Mouse (Mus musculus) kidney, postnatal 4 days (tissue): Measurements from ENCODE around the gene Brwd1.
A peak's percentile ranks its signal among the peaks of the same experiment; 100 is the strongest.
"Not testable (repeated sequence)": the region's sequence is repeated elsewhere in the genome, so short reads cannot be mapped to it uniquely, and the experiment has no call there.

ENCODE experiments used
- DNase-seq, 2 experiments: peaks; one replicate each; pipeline ENCODE4 v3.0.0; 2021; ENCODE audit warnings: mixed read lengths in 2 of 2

Gene Brwd1

DNA sequence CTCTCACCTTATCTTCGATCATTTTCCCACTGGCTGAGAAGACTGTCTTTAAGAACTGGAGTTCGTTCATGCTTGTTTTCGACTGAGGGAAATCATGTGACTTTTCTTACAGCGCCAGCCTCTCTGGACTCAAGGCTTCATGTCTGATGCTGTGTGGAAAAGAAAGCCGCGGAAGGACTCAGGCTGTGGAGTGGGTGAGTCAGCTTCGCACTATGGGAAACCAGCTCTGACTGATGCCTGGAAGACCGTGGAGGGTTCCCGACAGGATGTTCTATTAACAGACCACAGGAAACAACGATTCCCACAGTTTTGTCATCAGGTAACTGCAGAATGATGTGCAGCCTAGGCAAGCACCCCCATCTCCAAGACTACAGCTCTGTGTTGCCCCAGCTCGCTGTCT, 114.9 kb downstream of the Brwd1 start:
- DNase-seq = no peak

DNA sequence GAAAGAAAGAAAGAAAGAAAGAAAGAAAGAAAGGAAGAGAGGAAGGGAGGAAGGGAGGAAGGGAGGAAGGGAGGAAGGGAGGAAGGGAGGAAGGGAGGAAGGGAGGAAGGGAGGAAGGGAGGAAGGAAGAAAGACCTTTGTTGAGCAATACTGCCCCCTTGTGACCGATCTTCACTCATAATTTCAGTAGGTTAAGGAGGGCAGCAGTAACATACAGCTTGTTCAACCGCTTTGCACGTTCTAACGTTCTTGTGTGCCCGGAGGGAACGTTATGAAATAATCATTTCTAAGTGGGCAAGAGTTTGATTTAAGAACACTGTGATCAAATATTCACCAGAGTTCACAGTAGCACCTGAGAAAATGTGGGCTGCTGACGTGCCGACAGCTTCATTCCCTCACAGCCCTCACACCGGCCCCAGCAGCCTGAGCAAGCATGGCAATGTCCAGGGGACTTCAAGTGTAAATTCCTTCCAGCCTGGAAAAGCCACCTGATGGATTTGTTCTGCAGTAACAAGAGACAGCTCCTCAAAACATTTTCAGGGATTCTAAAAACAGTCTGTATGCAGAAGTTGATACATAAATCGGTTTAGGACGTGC, 117.8 kb downstream of the Brwd1 start:
- peak; percentile 35 to 41 for DNase-seq

GRCm38 (mm10) chr16:95961484-95961883, 120.8 kb downstream of the Brwd1 start:
- not testable (repeated sequence) for DNase-seq

DNA sequence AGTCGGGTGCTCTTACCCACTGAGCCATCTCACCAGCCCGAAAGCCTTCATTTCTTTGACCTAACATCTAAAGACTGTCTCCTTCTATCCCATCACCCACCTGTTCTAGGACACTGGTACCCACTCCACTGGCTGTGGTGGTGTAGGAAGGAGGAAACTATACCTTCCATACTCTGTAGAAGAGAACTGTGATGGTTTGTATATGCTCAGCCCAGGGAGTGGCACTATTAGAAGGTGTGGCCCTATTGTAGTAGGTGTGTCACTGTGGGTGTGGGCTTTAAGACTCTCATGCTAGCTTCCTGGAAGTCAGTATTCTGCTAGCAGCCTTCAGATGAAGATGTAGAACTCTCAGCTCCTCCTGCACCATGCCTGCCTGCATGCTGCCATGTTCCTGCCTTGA, 121.6 kb downstream of the Brwd1 start:
- not testable (repeated sequence) for DNase-seq

- no peak for DNase-seq
Measured at GRCm38 (mm10) chr16:95958080-95958479, 124.2 kb downstream of the Brwd1 start.

DNA sequence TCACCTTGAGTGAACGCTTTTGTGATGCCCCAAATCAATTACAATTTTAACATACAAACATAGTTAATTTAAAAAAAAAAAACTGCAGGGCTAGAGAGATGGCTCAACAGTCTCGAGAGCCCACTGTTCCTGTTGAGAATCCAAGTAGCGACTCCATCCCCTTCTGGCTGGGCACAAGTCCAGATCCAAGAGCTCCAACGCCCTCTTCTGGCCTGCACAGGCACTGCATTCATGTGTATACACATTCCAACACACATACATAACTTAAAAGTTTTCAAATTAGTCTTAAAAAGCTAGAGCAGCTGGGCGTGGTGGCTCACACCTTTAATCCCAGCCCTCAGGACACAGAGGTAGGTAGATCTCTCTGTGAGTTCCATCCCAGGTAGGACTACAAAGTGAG, 125.7 kb downstream of the Brwd1 start:
- peak; percentile 29 to 41 for DNase-seq

DNA sequence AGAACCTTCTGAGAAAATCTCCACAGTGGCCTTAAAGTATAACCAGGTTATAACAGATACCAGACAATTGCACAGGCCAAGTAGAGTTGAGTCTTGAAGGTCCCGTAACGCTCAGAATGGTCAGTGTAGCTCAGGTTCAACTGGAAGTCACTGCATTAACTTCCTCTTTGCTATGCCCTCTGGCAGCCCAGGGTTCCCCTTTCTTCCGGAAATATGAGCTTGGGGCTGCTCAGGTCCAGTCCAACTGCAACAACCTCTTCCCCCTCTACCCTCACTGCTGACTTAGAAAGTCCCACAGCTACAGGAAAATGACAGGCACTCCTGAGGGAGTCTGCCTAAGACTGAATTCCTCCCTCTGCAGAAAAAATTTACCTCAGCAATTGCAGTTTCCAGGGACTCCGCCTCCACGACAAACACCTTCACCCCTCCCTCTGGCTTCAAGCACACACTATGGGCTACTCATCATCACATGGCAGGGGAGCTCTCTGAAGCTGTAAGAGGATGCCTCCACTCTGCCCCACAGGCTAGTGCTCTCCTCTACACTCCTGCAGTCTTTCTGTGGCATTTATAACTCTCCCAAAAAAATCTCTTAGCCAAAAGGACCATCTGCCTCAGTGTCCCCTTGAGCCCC, 126.5 kb downstream of the Brwd1 start:
- no peak for DNase-seq

DNA sequence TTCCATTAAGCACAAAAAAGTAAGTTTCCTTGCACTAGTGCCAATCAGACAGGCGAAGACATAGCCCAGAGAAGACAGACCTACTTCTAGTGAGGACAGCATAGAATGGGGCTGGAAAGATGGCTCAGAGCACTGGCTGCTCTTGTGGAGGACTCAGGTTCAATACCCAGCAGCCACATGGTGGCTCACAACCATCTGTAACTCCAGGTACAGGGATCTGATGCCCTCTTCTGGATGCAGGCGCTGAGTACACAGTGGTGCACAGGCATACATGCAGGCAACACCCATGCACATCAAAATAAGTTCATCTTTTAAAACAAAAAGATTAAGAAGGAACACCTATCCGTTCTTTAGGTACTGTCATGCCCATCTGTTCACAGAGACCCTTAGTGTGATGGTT, 128.0 kb downstream of the Brwd1 start:
- no peak for DNase-seq

GRCm38 (mm10) chr16:95953159-95953650, 129.1 kb downstream of the Brwd1 start:
- no peak for DNase-seq

DNA sequence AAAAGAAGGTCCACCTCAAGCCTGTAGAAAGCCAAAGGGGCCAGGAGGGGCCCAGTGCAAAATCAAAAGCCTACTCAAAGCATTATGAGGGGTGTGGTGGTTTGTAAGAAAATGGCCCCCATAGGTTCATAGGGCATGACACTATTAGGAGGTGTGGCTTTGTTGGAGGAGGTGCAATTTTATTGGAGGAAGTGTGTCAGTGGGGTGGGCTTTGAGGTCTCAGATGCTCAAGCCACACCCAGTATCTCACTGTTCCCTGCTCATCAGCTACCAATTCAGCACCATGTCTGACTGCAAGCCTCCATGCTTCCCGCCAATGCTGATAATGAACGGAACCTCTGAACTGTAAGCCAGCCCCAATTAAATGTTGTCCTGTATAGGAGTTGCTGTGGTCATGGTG, 130.9 kb downstream of the Brwd1 start:
- no peak for DNase-seq

DNA sequence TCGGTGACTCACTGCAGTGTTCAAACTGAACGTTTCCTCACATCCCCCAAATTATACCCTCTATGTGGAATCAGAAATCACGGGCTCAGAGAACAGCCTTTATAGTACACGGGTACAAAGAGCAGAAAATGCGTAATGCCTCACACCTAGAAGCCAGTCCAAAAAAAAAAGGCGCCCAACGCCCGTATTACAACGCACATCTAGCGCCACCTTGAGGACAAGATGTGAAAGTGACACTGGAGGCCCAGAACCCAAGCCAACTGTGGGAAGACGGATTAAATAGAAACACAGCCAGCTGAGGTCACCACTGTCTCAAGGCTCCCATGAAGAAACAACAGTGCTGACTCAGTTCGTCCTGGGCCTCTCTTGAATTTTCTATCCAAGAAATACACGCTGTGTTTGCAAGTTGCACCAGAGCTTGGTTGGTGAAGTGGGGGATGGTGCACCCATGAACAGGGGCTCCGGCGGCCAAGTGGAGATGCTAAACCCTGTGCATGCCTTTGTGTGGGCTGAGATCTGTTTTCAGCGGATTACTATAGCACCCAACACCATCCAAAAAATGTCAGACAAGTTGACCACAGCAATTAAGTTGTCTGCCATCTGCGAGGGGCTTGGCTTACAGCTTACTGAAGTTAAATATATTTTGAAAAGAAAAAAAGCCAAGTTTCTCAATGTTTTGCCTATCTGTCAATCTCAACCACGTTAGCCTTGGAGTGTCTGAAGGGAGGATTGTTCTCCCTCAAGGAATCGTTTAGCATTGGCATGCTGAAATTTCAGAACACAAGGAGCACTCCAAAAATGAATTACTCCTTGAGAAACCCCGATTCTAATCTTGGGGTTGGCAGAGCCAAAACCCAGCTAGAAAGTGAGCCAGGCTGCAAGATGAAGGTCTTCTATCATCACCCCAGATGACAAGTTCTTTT, 136.7 kb downstream of the Brwd1 start:
- DNase-seq = peak; percentile 69 to 81

GRCm38 (mm10) chr16:95943186-95943585, 139.1 kb downstream of the Brwd1 start:
- no peak for DNase-seq
